Mouse (Mus musculus): ENCODE measurements around the gene Vkorc1.

DNA sequence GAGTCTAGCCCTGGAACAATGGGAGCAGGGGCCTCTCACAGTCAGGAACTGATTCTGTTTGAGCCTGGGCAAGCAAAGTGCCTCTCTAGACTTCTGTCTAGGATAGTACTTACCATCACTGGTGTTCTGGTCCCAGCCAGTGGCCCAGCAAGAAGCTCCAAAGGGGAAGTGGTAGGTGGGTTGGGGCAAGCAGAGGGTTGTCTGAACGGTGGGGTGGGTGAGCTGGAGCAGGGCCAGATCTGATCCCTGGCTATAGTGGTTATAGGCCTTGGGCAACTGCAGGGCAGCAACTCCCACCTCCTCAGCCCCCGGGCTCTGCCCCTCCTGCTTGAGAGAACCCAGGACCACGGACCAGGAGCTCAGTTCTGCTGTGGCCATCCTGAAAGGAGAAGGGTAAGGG lies 6.6 kb downstream of the Vkorc1 start:
- no peak for TF ChIP-seq CTCF (IDR thresholded peaks at IDR 0.05; ENCODE audit: low read depth)
- no peak for TF ChIP-seq EP300 (optimal IDR thresholded peaks at IDR 0.05)

Measured in stomach, postnatal 0 days (tissue).